8 mouse cellular contexts compared by ENCODE assay signal in genomic region chr7:141524760-141525579, GRCm38 (mm10). TPM values are rescaled to one million over a fixed set of nuclear protein-coding genes. Genes with fewer than 3 reads are reported as not detected.
DNase-seq lines count a peak whose midpoint lies in the region; ATAC-seq and TF ChIP-seq lines count a peak whose summit lies in the region.

No protein-coding gene starts in this region.

- H3K36me3 ChIP-seq in hindbrain, postnatal 0 days (ENCODE audit: insufficient read depth, low read length): peaks cover 16% of the 10 kb centered on the region

- H3K27ac ChIP-seq in hindbrain, postnatal 0 days: no peak overlapping the region; the same call in 1 of the 2 replicates

- 51% methylated on average over 6 of the region's 6 CpGs for WGBS in hindbrain, postnatal 0 days

- H3K4me2 ChIP-seq in hindbrain, postnatal 0 days (ENCODE audit: low read depth, low read length): no peak overlapping the region

- no peaks in the 10 kb centered on the region for H3K27me3 ChIP-seq in hindbrain, postnatal 0 days (ENCODE audit: insufficient read depth, low read length)

- peak; percentile 90 for ATAC-seq in hindbrain, postnatal 0 days
- peak; percentile 99 for ATAC-seq in megakaryocyte, adult 5-6 weeks (ENCODE audit: poor library complexity, severe bottlenecking)

- H3K4me1 ChIP-seq in hindbrain, postnatal 0 days (ENCODE audit: insufficient read depth, low read length): no peaks in the 10 kb centered on the region

- no peak overlapping the region for H3K9ac ChIP-seq in hindbrain, postnatal 0 days (replicated peaks; ENCODE audit: low read length)

- peak; percentile 94 for TF ChIP-seq CTCF in hindbrain, postnatal 0 days (IDR thresholded peaks at IDR 0.05; ENCODE audit: low read depth)

- no peaks in the 10 kb centered on the region for H3K9me3 ChIP-seq in hindbrain, postnatal 0 days (ENCODE audit: low read length)

- H3K4me3 ChIP-seq in hindbrain, postnatal 0 days (ENCODE audit: low read length): no peak overlapping the region

- peak; percentile 86 for DNase-seq in ZHBTc4 (ENCODE audit: low read depth, low spot score)
- DNase-seq in cerebellum, postnatal 14 days: peak; percentile 92
- peak; percentile 75 to 78 for DNase-seq in frontal cortex, postnatal 14 days (ENCODE audit: low spot score in 2 of 2)
- peak; percentile 90 for DNase-seq in hindbrain, postnatal 0 days (ENCODE audit: low spot score)
- DNase-seq in left cerebral cortex, adult 18-20 months (ENCODE audit: low spot score in 2 of 2): peak; percentile 73 to 79
- peak; percentile 80 to 85 for DNase-seq in right cerebral cortex, adult 2 months (ENCODE audit: low spot score in 2 of 2)
- peak; percentile 74 to 76 for DNase-seq in urinary bladder, postnatal 36 days (ENCODE audit: low spot score in 2 of 2)

RNA-seq across cellular contexts. Expression of gene Chid1, which starts 14.7 kb away (rescaled TPM):
- 34.2 and 55.2 TPM in 2 replicates for total RNA-seq in hindbrain, postnatal 0 days (2014; rRNA removed)
- 47.8 and 48.3 TPM in 2 replicates for polyA plus RNA-seq in hindbrain, postnatal 0 days (2015; fragmentation: Nextera tagmentation; extraction: Ambion mirVana)
- total RNA-seq in left cerebral cortex, adult 18-20 months (2021): 10 to 100 TPM; 60.4 to 72.2 TPM
- 8.0 and 8.4 TPM in 2 replicates for total RNA-seq in megakaryocyte, adult 5-6 weeks (2015)
- 28.3 and 43.5 TPM in 2 replicates for total RNA-seq in megakaryocyte, adult 5-6 weeks (2017)

RNA-seq across cellular contexts. Expression of gene Ap2a2, which starts 37.0 kb away (rescaled TPM):
- total RNA-seq in hindbrain, postnatal 0 days (2014; rRNA removed): 209 and 214 TPM in 2 replicates
- polyA plus RNA-seq in hindbrain, postnatal 0 days (2015; fragmentation: Nextera tagmentation; extraction: Ambion mirVana): 110 and 115 TPM in 2 replicates
- total RNA-seq in left cerebral cortex, adult 18-20 months (2021): 100 to 1,000 TPM; 198 to 218 TPM
- 42.0 and 48.3 TPM in 2 replicates for total RNA-seq in megakaryocyte, adult 5-6 weeks (2015)
- 61.8 and 75.5 TPM in 2 replicates for total RNA-seq in megakaryocyte, adult 5-6 weeks (2017)

RNA-seq across cellular contexts. Expression of gene Tspan4, which starts 49.9 kb away (rescaled TPM):
- total RNA-seq in hindbrain, postnatal 0 days (2014; rRNA removed): 101 and 119 TPM in 2 replicates
- polyA plus RNA-seq in hindbrain, postnatal 0 days (2015; fragmentation: Nextera tagmentation; extraction: Ambion mirVana): 78.2 and 83.9 TPM in 2 replicates
- 10 to 100 TPM; 10.3 to 11.6 TPM for total RNA-seq in left cerebral cortex, adult 18-20 months (2021)
- total RNA-seq in megakaryocyte, adult 5-6 weeks (2015): 1.4 and 1.5 TPM in 2 replicates
- total RNA-seq in megakaryocyte, adult 5-6 weeks (2017): 1.9 and 3.3 TPM in 2 replicates

RNA-seq across cellular contexts. Expression of gene Polr2l, which starts 50.0 kb away (rescaled TPM):
- total RNA-seq in hindbrain, postnatal 0 days (2014; rRNA removed): 25.5 and 46.1 TPM in 2 replicates
- polyA plus RNA-seq in hindbrain, postnatal 0 days (2015; fragmentation: Nextera tagmentation; extraction: Ambion mirVana): 75.9 and 81.6 TPM in 2 replicates
- total RNA-seq in left cerebral cortex, adult 18-20 months (2021): 10 to 100 TPM; 36.6 to 41.6 TPM
- 16.6 and 24.0 TPM in 2 replicates for total RNA-seq in megakaryocyte, adult 5-6 weeks (2015)
- 17.9 and 27.6 TPM in 2 replicates for total RNA-seq in megakaryocyte, adult 5-6 weeks (2017)

RNA-seq across cellular contexts. Expression of gene Cd151, which starts 57.8 kb away (rescaled TPM):
- total RNA-seq in hindbrain, postnatal 0 days (2014; rRNA removed): 62.6 and 79.4 TPM in 2 replicates
- 16.1 and 18.5 TPM in 2 replicates for polyA plus RNA-seq in hindbrain, postnatal 0 days (2015; fragmentation: Nextera tagmentation; extraction: Ambion mirVana)
- total RNA-seq in left cerebral cortex, adult 18-20 months (2021): 10 to 100 TPM; 28.9 to 29.1 TPM
- 13.3 and 16.8 TPM in 2 replicates for total RNA-seq in megakaryocyte, adult 5-6 weeks (2015)
- total RNA-seq in megakaryocyte, adult 5-6 weeks (2017): 21.6 and 26.4 TPM in 2 replicates
